Mouse (Mus musculus): ENCODE data around the gene Fat3.

Gene Fat3

DNA sequence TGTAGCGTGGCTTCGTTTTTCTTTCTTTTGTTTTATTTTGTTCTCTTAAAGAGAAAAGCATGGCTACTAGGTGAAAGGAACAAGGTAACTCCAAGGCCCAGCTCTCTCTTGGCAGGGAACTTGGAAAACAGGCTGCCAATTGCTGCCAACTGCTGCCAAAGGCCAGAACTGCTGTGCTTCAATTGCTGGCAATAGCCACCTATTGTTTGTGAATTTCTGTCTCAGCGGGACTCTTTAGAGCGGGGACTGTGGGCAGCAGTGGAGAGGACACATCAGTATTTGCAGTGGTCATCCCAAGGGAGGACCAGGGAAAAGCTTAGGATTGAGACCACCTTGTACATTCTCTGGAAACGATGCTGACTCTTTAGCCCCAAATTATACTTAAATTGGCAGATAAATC is 279.2 kb downstream of the Fat3 start:
- DNase-seq = peak; percentile 15

DNA sequence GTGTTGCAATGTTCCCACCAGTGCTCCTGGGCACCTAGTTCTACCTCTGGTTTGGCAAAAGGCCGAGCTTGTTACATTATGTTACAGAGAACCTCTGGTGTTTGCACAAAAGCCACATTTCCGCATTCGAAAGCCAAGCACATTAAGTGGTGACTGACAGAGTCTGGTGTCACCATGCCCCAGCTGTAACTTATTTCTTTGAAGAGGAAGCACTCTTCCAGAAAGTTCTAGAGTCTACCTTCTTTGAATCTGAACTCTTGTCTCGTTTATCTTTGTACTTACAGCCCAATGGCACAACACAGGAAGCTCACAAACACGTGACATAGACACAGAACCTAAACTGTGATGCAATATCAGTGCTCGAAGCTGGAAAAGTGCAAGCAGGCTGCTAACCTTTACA is 284.9 kb downstream of the Fat3 start:
- DNase-seq = peak; percentile 91

DNA sequence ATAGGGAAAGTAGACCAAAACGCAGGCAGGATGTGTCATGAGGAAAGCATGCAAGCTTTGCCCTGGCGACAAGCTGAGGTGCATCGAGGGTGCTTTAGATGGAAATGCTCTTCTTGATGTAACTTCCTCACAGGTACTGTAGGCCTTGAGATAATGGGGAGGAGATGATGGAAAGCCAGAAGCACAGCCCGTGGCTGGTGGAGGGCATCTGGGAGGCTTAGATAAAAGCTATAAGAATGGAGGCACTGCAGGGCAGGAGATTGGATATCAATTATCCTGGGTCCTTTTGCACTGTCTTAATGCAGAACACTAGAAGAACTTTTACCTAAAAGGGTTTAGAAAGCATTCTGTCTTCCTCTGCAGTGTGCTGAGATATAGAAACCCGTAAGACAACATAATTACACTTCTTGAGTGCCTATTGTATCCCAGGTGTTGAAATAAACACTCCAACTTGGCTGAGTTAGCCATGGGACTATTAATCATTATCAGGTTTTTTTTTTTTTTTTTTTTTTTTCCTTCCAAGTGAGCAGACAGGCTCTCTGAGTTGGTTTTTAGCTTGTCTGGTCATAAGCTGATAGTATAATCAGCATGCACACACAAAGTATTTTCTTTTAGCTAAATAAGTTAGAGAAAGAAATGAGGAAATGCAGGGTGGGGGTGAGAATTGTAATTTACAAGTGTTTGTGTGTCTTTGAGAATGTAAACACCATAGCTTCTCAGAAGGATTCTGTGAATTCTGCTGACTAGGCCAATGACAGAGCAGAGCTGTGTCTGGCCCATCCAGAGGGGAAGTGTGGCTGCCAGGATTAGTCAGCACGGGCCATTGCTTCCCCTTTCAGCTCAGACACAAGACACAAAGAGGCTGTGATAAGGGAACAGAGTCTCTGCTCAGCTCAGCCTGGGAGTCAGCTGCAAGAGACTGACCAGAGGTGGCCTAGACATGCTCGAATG is 286.1 kb downstream of the Fat3 start:
- peak; percentile 69 for DNase-seq

DNA sequence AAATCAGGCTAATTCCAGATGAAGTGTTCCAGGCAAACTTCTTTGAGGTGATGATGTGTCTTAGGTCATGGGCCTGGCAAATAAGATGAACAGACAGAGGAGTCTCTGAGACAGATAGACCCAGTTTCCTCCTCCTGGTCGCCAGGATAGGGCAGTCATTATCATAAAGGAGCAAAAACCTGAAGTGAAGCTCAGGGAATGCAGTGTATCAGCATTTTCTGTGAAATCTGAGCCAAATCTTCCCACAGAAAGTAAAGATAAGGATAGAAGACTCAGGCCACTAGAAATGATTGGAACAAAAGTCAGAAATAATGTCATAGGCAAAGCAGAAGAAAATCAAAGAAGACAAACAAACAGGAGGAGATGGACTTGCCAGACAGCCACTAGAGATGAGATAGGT is 287.8 kb downstream of the Fat3 start:
- no peak for DNase-seq

DNA sequence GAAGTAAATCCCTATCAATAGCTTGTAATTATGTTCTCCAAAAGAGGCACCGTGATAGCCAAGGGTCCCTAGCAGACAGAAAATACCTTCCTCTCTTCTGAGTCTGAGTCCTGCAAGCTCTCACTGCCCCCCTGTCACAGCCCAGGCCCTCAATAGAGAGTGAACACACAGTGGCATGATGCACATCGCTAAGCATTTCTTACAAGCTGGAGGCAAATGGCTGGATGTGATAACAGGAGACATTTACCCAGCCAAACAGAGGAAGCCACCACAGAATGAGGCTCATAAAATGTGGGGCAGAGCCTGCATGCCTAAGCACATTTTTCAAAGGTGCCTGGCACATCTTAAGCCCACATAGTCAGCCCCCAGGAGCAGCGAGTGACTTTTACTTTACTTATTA is 288.5 kb downstream of the Fat3 start:
- DNase-seq = no peak

DNA sequence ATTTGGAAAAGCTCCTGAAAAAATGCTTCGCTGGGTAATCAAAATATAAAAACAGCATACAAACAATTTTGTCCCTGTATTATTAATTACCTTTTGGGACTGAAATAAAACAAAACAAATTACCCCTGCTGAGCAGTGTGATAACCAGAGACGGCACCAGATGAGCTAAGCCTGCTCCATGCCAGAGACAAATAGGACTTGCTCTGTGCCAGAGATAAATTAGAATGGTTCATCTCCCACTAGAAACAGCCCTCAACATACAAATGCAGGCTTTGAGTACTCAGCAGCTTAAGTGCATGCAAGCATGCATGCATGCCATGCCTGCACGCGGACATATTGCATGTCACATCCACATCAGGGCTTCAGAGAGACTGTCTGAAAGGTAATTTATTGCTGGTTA is 288.9 kb downstream of the Fat3 start:
- DNase-seq = no peak

DNA sequence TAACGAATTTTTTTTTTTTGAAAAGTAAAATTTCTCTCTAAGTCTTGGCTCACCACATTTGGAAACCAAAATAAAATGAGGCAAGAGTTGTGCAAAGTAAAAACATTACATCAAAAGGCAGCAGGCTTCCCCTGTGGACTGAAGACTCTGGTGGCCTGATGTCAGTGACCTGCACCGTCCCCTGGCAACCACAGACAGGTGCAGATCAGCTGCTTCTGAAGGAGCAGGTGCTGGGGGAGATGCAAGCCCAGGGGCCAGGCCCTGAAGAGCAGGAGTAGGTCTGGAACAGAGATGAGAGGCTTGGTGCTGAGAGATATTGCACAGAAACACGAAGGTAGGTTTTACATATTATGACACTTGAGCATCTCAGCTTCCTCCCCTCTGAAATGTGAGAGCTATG is 289.6 kb downstream of the Fat3 start:
- DNase-seq = no peak

DNA sequence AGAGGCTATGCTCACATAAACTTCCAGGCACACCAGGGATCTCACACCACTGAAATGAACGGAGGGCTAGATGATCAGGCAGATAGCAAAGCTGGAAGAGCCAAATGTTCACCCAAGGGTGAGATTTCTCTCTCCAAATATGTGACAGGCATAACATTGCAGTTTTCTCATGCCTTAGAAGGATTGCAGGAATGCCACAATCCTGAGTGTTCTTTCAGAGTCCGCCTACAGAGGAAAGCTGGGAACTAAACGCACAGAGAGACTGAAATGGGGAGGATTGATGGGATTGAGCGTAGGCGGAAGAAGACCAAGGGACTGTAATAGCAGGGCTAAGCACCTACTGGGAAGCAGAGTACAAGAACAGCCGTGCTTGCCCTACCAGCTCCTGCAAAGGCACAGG is 298.8 kb downstream of the Fat3 start:
- no peak for DNase-seq

DNA sequence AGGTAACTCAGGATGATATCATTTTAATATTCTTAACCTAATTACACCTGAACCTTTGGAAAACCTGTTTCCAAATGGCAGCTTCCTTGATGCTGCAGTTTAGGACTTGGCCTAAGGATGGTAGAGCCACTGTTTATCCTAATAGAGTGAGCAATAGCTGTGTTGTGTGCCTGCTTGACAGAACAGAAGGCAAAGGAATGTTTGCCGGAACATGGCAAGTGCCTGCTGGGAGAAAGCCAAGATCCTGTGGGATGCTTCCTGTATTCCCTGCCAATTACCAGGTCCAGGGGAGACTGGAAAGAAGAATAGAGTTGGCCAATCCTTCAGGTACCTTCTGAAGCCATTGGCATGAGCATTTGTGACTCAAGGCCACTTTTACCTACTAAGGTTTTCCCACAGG is 300.1 kb downstream of the Fat3 start:
- peak; percentile 31 for DNase-seq

DNA sequence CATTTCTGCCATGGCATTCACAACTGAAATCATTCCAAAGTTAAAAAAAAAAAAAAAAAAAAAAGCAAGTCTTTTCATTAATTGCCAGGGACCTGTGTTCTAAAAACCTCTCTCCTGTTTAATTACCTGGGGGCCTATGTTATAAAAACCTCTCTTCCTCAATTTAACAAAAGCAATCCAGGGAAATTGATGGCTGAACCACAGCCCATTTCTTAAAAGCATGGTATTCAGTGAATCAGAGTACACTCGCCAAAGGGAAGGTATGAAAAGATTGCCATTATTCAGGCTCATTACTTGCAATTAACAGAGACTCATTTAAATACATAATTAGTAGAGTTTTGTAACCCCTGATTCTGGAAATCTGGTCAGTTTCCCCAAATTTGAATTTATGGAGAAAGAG is 314.6 kb downstream of the Fat3 start:
- DNase-seq = no peak

DNA sequence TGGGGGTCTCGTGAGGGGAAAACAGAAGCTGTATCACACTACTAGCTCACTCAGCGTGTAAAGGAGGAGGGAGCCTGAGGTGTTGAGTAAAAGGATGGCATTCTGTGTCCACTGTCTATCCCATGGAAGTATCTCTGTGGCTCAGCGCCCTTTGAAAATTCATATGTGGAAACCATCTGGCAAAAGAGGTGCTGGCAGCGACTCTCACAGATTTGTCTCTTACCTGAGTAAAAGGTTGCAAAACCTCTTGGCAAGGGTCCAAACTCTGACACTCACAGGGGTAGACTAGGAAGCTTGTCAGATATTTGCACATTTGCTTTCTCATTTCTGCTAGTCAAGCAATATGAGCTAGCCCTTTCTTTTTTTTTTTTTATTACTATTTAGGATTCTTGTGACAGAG is 331.8 kb downstream of the Fat3 start:
- peak; percentile 83 for DNase-seq

DNA sequence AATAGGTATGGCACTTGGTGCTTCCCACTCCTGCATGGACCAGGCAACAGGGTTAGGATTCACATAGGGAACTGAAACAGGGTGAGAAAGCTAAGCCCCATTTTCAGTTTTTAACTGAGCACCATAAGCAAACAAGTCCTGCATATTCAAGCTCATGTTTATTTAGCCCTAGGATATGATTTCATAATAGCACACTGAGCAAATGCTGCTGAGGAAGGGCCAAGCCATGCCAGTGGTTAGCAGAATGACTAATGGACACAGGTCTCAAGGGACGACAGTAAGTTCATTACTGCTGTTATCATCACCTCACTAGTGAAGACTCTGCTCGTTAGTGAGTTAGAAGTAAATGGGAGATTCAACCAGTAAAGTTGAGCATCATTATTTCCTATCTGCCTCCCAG is 333.0 kb downstream of the Fat3 start:
- peak; percentile 54 for DNase-seq

DNA sequence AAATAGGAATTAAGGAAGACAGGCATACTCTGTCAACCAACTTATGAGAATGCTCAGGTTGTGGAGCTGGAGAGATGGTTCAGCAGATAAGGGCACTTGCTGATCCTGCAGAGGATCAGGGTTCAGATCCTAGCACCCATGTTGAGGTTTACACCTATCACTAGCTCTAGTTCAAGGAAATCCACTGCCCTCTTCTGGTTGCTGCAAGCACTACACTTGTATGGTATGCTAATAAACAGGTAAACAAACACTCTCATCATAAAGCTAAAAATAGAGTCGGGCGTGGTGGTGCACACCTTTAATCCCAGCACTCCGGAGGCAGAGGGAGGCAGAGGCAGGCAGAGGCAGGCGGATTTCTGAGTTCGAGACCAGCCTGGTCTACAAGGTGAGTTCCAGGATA is 341.7 kb downstream of the Fat3 start:
- no peak for DNase-seq

DNA sequence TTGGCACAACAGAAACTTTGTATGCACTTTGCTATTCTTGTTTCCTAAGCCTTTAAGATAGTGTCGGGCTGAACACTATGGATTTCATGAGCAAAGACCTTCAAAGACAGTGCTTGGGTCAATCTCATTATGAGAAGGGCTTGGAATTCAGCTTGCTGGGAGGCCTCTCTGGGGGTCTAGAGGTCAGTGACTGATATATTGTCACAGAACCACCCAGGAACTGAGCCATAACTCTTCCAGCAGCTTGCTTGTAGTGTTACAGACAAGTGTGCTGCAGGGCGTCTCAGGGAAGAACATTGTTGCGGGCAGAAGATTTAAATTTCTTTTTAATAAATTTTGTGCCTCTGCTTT is 347.5 kb downstream of the Fat3 start:
- DNase-seq = no peak

DNA sequence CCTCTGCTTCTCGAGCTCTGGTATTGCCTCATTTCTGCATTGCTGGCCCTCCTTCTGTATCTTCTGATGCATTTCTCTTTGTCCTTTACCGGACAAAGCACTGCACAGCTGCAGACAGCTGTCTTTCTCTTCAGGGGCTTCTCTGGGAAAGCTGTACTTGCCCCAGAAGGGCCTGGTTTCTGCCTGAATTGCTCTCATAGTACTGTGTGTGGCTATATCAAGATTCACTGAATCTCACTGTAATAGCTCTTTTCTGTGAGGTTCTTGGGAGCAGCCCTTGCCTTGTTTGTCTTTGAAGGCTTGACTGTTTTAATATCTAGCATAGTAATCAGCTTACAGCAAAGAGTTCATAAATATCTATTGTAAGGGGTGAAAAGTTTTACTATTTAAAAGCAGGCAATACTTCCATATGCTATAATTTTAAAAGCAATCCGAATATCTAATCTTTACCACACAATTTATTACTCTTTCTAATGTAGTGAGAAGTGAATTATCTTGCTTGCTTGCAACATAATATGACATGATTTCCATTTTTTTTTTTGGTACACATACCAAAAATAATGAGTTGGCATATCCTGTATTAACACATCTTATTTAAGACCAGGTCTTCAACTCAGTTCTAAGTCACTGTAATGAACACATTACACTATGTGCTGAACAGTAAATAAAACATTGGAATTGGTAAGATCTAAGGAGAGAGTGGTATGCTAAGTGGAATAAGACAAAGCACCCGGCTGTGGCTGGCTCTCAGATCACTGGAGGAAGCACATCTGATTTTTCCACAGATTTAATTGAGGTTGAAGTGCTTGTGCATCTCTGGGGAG is 348.1 kb downstream of the Fat3 start:
- peak; percentile 44 for DNase-seq

DNA sequence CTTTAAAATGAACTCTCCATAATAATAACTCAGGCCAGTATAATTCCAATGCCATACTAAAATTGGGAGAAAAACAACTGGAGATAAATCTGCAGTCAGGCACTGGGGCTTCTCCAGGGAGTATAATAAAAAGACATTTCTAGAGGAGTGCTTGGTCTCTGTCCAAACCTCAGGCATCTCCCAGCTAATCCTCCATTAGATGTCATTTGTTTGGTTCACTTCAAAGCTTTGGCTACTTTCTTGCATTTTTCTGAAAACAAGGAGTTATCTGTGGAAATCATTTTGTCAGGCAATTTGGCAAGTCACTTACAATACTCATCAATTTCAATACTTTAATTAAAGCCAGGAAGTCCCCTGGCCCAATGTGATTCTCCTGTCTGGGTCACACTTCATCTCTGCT is 351.0 kb downstream of the Fat3 start:
- DNase-seq = no peak

DNA sequence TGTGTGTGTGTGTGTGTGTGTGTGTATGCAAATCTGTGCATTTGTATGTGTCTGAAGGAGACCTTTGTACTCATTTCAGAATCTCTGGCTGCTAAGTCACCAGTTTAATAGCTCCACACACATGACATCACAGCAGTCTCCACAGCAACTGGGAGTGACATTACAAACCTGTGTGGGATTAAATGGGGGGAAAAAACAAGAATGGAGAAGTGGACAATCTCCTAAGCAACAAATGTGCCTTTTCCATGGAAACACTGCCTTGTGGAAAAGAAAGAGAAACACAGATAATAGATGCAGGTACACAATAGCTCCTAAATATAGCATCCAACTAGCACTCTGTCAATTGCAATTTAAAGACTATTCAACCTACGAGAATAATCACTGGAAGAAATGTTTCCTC is 353.4 kb downstream of the Fat3 start:
- DNase-seq = no peak

DNA sequence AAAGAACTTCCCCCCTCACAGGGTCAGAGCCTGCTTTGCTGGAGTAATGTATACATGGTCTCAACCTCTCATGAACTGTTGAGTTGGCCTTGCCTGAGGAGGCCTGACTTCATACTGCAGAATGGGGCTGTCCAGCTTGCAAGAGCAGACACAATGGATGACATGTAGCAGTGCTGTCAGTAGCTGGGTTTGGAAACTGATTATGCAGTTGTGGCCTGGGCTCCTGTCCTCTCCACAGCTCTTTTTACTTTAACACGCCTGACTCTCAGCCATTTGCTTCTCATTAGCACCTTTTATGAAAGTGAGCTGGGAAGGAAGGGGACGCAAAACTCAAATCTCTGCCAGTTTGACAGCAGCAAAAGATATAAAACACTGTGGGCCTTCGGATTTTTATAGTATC is 356.4 kb downstream of the Fat3 start:
- no peak for DNase-seq

DNA sequence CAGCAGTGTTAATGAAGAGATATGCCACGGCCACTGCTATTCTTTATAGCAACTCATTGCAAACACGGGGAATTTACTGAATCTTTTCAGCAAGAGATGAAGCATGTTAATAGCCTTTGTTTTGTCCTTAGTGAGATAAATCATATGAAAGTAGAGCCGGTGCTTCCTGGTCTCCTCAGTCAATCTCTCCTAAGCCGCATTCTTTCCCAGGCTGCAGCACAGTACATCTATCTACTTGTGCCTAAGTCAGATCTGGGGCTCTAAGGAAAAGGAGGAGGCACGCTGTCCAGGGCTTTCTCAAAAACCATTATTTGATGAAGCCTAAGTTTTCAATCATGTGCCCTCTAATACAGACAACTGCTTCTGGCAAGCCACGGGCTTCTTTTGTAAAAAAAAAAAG is 361.8 kb downstream of the Fat3 start:
- no peak for DNase-seq

DNA sequence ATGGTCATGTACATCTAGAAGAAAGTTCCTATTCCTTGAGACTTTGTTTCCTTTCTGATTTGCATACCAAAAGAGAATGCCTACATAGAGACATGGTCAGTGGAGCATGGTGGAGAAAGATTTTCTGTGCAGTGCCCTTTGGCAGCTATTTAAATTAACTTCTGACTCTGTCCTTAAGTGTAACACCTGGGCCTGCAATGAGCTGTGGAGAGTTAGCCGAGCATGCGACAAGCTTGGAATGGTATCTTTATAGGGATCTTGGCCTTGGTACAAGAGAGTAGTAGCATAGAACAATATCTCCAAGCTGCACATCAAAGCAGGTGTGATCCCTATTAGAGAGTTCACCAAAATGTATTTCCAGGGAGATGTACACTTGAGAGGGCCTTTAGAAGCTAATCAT is 368.0 kb downstream of the Fat3 start:
- DNase-seq = no peak

DNA sequence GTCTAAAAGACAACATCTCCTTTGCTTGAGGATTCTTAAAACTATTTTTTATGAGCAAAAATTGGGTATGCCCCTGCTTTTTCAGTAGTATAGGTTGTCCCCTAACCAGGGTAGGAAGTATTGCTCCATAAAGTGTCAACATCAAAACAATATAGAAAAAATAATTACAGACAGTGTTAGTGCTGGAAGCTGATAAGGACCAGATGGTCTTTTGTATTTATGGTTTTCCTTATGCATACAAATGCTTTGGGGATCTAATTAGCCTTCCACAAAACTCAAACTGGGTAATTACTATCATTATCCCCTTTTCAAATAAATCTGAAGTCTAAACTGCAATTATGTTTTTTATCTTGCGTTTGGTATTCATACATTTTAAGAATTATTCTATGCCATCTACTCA is 368.5 kb downstream of the Fat3 start:
- no peak for DNase-seq

DNA sequence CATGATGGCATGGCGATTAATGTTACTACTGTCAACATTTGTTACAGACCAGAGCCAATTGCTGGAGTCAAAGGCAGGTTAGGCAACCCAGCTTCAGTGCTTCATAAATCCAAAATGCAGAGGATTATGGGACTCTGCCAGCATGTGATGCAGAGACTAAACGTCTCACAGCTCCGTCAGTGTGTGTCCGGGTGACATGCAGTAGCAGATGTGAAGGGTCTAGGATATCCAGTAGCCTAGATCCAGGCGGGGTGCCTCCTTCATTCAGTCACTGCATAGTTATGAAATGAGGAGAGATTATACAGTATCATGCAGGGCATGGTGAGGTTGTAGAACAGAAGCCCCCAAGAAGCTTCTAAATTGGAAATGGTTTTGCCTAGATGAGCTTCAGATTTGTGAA is 379.3 kb downstream of the Fat3 start:
- DNase-seq = no peak

DNA sequence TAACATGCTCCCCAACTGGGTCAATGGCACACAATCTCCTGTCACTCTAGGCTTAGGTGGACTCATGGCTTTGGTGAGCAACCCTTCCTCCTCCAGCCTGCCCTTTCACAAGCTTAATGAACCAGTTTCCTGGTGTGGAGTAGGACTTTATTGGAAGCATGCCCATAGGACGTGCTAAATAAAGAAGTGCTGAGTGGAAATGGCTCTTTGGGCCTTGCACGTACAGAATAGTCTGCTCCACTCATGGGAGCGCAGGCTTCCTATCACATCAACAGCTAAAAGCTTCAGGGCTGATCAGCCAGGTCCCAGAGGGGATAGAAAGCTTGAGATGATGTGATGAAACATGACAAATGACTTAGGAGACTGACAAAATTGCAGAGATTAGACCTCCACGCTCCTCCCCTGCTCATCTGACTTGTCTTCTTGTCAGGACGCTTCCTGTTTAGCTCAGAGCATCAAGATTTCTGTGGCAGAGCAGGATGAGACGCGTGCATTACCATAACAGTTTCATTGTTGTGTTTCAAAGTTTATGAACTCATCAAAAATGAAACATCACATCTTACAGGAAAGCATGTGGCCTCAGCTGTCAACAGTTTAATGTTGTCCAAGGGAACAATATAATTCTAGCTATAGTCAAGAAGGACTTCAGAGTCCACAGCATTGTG is 386.1 kb downstream of the Fat3 start:
- peak; percentile 42 for DNase-seq

Data from lung, postnatal 36 days (tissue).